Mouse (Mus musculus): ENCODE data around the gene Dcakd.

Gene Dcakd

DNA sequence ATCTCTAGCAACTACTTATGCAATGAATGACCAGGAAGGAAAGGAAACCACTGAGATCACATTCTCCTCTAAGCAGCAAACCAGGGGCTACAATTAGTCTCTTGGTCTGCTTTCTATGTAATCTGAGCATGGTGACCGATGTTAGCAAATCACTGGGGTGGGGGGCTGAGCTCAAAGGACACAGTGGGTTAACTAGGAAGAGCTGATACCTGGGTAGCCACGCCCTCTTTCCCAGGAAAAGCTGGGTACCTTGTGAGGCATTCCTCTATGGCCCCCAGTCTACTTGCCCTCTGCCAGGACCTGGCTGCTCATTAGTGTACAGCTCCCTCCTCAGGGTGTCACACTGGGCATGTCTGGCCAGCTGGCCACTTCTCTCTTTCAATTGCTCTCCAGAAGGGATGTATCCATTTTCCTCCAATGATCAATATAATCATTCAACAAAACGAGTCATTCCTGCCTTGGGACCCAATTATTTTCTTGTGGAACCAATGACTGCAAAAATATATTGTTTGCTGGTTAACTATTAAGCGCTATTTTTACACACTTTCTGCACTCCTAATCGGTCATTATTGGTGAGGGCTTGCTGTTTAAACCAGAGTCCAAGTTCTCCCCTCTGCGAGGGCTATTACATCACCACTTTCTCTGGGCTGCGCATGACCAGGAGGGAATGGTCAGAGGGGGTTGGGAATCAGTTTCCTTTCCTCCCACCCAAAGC is 21.7 kb downstream of the Dcakd start:
- DNase-seq (ENCODE audit: low read depth, low spot score): no peak

DNA sequence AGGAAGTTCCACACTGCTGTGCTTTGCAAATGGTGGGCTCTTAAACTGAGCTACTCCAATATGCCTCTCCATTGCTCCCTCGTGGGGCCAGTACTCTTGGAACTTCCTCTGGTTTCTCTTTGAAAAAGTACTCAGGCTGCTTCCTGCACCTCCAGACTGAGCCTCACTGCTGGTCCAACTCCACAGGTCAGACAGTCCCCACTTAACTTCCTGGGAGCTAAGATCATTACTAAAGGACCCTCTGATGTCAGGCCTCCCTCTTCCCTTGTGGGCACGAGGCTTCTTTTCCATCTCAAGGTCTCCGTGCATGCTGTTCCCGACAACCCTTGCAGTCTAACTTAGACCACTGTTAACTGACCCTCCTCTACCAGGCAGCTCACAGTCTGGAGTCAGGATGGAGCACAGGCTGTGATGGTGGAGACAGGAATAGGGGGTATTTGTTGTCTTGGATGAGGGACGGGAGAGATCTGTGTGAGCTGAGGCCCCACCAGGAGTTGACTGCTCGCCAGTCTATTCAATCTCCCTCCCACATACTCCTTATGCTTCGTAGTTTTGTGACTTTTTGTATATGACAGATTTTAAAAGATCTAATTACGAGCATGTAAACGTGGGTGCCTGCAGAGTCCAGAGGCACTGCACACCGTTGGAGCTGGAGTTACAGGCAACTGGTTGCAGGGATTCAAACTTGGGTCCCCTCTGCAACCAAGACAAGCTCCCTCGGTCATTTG is 22.7 kb downstream of the Dcakd start:
- no peak for DNase-seq (ENCODE audit: low read depth, low spot score)

DNA sequence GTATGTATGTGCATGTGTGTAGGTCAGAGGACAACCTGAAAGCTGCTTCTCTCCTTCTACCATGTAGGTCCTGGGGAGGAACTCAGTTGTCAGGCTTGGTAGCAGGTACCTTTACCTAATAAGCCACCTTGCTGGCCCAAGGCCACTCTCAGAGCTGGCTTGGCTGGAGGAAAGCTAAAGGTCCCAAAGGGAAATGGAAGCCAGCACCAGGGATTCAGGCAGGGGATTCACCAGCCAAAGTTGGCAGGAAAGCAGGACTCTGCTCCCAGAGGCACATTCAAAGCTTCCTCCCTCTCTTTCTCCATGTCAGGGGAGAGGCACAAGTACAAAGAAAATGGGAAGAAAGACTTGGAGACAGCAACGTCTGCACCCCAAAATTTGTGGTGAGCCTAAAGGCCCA is 23.3 kb downstream of the Dcakd start:
- DNase-seq (ENCODE audit: low read depth, low spot score): no peak

DNA sequence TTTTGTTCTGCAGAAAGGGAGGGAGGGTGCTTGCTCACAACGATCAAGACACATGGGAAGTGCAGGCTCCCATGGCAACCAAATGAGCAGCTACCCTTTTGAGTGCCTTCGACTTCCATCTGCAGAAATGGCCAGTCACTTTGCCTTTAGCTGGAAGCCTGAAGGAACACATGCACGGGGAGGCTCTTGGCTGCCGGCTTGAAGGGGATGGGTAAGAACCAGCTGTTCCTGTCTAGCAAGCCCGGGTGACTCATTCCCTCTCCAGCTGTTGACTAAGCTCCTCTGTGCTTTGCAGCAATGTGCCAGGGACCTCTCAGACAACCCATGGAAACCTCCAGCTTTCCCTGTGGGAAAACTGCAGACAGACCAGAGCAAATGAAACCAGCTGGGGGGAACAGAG is 24.9 kb downstream of the Dcakd start:
- DNase-seq (ENCODE audit: low read depth, low spot score): no peak

DNA sequence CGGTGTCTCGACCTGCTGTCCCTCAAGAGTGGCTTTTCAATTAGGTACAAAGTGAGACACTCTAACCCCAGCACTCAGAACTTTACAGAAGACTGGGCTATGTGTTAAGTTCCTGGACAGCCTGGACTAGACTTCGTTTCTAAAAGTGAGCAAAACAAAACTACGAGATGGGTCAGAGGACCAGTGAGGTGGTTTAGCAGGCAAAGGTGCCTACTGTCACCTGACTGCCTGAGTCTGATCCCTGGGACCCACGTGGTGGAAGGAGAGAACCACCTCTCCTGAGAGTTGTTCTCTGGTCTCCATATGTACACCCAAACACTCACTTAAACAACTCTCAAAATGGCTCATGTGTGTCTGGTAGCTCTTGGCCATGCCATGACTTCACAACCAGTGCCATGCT is 27.1 kb downstream of the Dcakd start:
- no peak for DNase-seq (ENCODE audit: low read depth, low spot score)

DNA sequence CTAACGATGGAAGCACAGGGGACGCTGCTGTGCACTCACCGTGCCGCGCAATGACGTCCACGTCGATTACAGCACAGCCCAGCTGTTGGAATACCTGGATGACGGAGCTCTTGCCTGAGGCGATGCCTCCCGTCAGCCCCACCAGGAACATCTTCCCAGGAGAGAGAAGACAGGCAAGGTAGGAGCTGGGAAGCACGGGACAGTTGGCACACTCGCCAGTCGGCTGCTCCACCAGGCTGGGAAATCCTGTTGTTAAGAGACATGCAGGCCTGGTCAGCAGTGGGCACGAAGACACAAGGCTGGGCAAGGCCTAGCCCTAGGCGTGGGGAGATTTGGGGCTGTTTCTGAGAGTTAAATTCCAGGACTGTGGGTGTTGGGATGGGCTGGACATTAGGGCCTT is 28.0 kb downstream of the Dcakd start:
- DNase-seq (ENCODE audit: low read depth, low spot score): no peak

DNA sequence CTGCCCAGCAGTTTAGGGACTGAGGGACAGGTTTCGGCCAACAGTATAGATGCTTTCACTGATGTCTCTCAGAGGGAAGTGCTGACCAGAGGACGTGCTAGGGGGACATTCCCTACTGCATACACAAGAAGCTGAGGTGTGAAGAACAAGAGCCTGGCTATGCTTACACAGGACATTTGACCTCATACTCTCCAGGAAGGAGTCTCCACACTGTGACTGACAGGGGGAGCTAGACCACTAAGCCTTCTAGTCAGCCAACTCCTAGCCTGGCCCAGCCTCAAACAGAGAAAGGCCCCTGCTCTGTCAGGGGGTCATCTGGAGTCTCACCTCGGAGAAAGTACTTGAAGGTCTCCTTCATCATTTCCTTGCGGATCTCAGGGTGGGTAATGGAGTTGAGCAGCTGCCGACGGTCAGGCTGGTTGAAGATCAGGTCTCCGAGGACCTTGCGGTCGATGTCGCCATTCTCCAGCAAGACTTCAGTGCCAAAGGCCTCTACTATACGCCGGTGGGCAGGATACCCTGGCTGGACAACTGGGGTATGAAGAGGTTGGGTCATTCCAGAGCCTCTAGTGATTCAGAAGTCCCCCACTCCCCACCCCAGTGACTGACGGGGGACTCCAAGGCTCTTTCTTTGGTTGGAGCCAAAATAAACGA is 28.7 kb downstream of the Dcakd start:
- DNase-seq (ENCODE audit: low read depth, low spot score): no peak

DNA sequence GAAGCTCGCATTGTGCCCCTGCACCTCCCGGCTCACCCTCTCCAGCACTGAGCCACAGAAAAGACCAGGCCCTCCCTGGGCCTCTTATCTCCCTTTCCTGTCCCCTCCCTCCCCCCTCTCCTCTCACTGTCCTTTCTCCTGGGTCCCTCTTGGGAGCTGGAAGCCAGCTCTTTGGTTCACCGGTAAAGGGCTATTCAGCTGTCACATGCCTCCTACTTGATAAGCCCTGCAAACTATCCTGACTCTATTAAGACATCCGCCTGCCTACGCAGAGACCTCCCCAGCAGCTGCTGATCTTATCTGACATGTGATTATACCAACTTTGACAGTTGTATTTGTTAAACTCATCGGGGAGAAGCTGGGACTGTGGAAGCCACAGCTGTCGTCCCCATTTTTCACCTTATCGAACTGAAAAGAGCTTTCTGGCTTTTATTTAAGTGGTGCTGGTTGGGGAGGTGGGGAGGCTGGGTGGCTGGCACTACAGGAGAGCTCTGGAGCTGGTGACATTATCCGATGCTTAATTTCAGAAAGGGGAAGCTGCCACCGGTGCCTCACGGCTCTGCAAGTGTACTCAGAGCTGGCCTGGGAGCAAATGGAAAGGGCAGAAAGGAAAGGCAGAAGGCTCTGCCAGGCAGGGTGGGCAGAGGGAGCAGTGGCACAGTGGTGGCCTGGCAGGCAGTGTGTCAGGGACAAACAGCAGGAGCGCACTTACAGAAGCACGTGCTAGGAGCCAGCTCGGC is 29.4 kb downstream of the Dcakd start:
- no peak for DNase-seq (ENCODE audit: low read depth, low spot score)

DNA sequence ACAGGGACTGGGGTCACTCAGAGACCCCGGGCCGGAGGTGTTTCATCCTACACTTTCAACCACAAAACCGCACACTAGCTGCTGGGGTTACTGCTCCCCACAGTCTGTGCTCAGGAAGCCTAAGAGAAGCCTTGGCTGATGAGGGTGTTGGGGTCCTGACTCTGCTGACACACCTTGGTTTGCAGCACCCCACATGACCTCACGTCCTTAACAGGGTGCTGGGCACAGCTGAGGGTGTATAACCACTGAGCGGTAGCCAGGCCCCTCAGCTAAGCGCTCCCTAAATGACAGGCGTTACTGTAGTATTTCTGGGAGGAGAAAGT is 29.9 kb downstream of the Dcakd start:
- no peak for DNase-seq (ENCODE audit: low read depth, low spot score)

DNA sequence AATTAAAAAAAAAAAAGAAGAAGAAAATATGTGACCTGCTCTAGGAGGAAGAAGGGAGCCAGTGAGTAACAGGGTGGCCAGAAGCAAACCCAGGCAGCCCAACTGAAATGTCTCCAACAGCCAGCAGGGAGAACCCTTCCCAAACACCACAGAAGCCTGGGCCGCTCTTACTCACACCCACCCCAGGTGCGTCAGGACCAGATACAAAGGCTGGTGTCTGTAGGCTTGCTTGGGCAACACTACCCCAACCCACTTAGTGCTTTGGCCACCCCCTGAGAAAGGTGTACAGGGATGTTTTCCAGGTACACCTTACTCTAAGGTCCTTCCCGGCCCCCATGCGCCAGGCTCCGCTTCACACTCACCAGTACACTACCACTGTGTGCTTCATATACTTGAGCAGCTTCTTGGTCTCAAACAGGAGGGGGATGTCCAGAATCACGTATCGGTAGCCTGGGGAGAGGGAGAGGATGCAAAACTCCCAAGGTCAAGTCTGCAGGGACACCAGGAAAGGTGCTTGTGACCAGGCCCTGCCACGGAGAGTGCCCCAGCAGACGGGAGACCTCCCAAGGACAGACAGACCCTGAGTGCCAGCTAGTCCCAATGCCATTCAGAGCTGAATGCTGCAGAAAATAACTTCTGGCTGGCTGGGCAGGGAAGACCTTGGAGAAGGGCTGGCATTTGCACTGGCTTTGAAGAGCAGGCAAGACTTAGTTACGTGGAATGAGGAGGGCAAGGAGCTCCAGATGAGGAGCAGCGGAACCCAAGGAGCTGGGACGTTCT is 31.0 kb downstream of the Dcakd start:
- DNase-seq (ENCODE audit: low read depth, low spot score): no peak

DNA sequence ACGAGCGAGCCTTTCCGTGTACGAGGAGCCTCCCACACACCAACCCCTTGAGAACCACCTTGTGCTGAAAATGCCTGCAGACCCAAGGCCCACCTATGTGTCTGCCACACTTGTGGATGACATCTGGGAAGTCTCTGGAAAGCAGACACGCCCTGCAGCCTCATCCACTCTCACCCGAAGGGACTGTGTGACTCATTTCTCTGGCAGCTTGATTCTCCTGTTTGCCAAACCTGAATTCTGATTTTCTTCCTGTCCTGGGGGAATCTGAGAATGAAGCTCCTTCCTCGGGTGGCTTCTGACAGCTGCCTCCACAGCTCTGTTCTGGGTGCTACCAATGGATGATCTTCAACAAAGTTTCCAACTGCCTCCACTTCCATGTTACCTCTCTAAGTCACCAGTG is 31.7 kb downstream of the Dcakd start:
- DNase-seq (ENCODE audit: low read depth, low spot score): no peak

DNA sequence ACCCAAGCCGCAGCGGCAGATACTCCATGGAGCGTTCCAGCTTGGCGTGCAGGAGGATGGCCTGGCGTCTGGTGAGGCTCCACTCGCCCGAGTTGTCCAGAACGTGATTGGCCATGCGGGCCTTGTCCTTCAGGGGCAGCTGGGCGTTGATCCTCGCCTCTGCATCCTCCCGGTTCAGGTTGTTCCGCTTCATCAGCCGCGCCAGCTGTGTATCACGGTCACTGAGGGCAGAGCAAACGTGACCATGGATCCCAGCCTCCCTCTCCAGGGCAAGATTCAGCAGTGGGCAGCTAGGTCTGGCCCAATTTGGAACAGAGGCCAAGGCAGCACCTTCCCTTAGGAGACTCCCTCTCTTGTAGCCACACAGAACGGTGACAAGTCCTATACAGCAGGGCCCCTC is 33.2 kb downstream of the Dcakd start:
- no peak for DNase-seq (ENCODE audit: low read depth, low spot score)

DNA sequence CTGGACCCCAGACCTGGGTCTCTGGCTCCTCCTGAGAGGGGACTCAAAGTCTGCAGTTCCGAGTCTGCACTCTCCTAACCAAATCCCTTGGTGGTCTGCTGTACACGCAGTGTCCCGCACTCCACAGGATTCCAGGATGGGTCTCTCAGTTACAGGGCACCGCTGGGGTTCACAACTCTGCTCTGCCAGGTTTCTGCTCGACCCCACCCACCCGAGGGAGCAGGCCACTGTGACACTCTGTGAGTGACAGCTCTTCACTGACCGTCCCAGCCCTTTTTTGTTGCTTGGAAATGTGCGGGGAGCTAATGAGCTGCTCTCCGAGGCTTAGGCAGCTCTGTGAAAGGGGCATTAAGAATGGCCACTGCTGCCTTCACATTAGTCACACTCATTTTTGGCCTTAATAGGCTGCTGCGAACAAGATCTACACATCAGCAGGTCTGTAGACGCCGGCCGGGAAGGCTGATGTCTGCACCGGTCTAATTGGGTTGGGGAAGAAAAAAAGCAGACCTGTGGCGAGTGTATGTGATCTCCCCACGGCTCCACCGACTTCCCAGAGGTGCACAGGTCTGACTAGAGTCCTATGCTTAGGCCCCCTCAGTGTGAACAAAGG is 34.6 kb downstream of the Dcakd start:
- DNase-seq (ENCODE audit: low read depth, low spot score): no peak

DNA sequence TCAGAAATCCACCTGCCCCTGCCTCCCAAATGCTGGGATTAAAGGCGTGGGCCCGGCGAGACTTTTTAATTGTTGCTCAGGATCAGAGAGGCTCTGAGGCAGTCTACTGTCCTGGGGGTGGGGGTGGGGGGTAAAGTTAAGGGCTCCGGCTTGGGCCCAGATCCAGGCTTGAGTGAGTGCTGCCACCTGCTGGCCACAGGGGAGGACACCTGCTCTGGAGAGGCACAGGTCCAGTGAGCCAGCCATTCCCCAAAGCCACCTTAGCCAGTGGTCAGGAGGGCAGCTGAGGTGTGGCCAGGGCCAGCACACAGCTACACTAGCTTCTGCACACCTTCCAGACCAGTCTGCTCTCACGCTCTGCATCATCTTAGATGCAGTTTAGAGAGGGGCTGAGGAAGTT is 35.2 kb downstream of the Dcakd start:
- peak; percentile 31 for DNase-seq (ENCODE audit: low read depth, low spot score)

DNA sequence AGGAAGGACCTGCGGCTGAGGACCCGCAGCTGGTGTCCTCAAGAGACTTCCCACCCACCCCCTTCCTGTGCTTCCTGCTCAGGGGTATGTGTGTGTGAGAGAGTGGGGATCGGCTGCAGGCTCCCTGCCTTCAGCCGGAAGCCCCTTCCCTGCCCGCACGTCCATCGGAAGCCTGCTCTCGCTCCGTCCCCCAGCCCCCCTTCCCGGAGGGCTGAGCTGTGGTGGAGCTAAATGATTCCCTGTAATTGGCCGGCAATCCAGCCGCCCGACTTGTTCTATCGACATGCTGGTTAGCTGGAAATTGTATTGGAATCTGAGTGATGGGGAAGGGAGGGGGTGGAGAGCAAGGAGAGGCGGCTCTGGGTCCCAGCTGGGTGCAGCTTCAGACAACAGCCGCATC is 36.5 kb downstream of the Dcakd start:
- no peak for DNase-seq (ENCODE audit: low read depth, low spot score)

DNA sequence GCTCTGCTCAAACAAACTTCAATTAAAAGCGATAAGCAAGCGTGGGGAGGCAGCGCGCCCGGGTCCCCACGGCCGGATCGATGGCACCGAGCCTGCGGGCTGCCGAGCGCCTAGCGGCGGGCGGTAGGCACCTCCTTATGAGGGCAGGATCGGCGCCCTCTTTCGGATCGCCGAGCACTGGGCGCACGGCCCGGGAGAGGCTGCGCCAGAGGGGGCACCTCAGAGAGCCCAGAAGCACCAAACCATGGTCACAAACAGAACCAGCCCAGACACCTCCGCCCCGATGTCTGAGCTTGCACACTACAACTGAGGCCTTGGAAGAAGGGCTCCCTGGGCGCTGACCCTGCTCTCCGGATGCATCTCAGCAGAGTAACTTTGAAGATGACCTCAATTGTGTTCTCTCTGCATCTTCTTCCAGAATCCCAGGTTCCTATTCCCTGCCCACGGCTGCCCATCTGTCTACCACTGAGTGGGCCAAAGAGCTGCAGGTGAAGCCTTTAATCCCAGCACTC is 37.9 kb downstream of the Dcakd start:
- no peak for DNase-seq (ENCODE audit: low read depth, low spot score)

DNA sequence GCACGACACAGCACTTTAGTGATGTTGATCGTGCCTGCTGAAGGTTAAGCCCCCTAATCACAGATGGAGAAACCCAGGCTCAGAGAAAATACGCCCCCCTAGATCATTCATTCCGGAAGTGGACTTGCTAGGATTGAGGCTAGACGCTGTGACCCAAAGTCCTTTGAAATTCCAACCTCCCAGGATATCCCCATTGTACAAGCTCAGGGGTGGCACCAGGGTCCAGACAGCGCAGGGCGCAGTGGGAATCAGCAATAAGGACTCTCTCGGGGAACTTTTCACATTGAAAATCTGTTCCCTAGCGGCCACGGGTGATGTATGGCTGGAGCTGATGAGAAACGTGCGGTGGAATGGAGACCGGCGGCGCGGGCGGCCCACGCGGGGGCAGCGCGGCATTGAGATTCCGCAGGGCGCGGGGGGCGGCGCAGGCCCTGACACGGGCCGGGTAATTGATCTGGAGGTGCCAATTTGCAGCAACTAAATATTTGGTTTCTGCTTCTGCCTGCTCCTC is 38.4 kb downstream of the Dcakd start:
- DNase-seq (ENCODE audit: low read depth, low spot score): no peak

DNA sequence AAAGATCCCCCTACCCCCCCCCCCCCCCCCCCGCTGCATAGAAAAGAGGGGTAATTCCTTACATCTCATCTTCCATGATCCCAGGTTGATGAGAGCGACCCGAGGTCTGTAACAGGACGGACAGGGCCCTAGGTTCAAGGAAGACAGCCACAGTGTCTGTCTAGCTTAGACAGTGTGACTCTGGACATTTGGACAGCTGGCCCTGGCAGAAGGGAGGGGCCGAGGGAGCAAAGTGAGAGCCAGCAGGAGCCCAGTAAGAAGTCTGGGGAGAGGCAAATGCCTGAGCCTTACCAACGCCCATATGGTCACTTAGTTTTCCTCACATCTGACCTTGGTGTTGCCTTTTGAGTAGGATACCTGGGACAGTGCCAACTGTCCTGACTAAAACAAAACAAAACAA is 43.0 kb downstream of the Dcakd start:
- DNase-seq (ENCODE audit: low read depth, low spot score): no peak

DNA sequence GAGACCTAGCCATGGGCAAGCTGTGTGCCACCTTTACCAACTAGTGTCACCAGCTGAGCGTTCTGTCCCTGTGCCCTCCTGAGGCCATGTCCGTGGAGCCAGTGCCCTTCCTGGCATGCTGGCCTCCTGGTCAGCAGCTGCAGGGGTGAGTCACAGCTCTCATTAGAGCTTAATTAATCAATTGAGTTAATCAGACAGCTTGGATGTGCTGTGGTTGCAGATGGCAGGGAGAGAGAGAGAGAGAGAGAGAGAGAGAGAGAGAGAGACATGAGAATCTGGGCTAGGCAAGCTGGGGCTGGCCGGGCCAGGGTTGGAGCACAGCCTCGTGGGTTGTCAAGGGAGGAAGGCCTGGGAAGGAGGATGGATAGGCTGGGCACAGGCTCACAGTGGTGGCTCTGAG is 43.5 kb downstream of the Dcakd start:
- DNase-seq (ENCODE audit: low read depth, low spot score): no peak

DNA sequence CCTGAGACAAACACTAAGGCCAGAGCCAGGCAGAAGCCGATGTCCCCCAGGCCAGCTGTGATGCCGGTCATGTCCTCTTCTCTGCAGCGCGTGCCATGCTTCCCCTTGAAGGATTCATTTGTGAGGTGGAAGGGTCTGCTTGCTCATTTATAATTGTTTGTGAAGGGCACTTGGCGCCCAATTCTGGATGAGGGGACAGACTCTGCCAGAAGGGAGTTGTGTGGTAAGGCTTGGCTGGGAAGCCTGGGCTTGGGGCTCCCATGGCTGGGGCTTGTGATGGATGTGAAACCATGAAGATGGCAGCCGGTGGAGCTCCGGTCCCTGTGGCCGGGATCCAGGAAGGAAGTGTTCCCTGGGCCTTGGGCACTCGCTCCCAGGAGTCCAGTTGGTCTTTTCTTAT is 44.0 kb downstream of the Dcakd start:
- no peak for DNase-seq (ENCODE audit: low read depth, low spot score)

Data from c-Kit-negative CD71-positive TER-119-positive erythroid progenitor cells, embryonic 14.5 days (primary cell).